Mouse (Mus musculus) leukemia stem cell, adult 10-12 weeks (primary cell): ENCODE measurements around the gene Shbg. TPM values are rescaled to one million over a fixed set of nuclear protein-coding genes. Genes with fewer than 3 reads are reported as not detected.

ENCODE experiments used
- polyA plus RNA-seq: library from polyadenylated mRNA; stranded (reverse); fragments of >175 nt; gene quantifications from 2 replicates; pipeline ENCODE4 v1.2.3, GENCODE M21; 2012; ENCODE audit warnings: low replicate concordance

The Shbg gene
- polyA plus RNA-seq = not detected in 2 replicates

GRCm38 (mm10) chr11:69617805-69618204, at the start of gene Shbg:
Gene Shbg, minus strand, starts transcription at chr11:69617905.

GRCm38 (mm10) chr11:69665961-69666664, 48.4 kb upstream of the Shbg start, which contains the start of gene Cd68:
Gene Cd68, minus strand, starts transcription at chr11:69666153.

GRCm38 (mm10) chr11:69662213-69662966, 44.7 kb upstream of the Shbg start, which contains the start of gene Mpdu1:
Gene Mpdu1, minus strand, starts transcription at chr11:69662642.

GRCm38 (mm10) chr11:69655264-69656064, 37.8 kb upstream of the Shbg start, which contains the start of gene Sox15:
Gene Sox15, plus strand, starts transcription at chr11:69655314.

GRCm38 (mm10) chr11:69632284-69633089, 14.8 kb upstream of the Shbg start, which contains the start of gene Fxr2:
Gene Fxr2, plus strand, starts transcription at chr11:69632990.

GRCm38 (mm10) chr11:69621571-69622268, 4.0 kb upstream of the Shbg start, which contains the start of gene Sat2:
Gene Sat2, plus strand, starts transcription at chr11:69622024.

GRCm38 (mm10) chr11:69605726-69606490, 11.8 kb downstream of the Shbg start, which contains the start of gene Atp1b2:
Gene Atp1b2, minus strand, starts transcription at chr11:69605942.

GRCm38 (mm10) chr11:69580091-69580514, 37.6 kb downstream of the Shbg start, which contains the start of the genes Wrap53 and Trp53:
Gene Wrap53, minus strand, starts transcription at chr11:69580255.
Gene Trp53, plus strand, starts transcription at chr11:69580359.

Other genes starting within 250 kb of the Shbg start
- gene Chd3, start 248.5 kb downstream of the Shbg start, polyA plus RNA-seq = 144 and 249 TPM in 2 replicates
- 59.8 and 78.6 TPM in 2 replicates for gene Naa38, start 222.4 kb downstream of the Shbg start, polyA plus RNA-seq
- gene Cyb5d1, start 222.3 kb downstream of the Shbg start, polyA plus RNA-seq = 1.7 and 8.7 TPM in 2 replicates
- 0.69 and 2.1 TPM in 2 replicates for gene Tmem88, start 219.7 kb downstream of the Shbg start, polyA plus RNA-seq
- 73.8 and 92.1 TPM in 2 replicates for gene Kdm6b, start 204.2 kb downstream of the Shbg start, polyA plus RNA-seq
- 0.02 and 0.19 TPM in 2 replicates for gene Dnah2, start 68.8 kb downstream of the Shbg start, polyA plus RNA-seq
- 1.6 and 2.7 TPM in 2 replicates for gene Efnb3, start 57.7 kb downstream of the Shbg start, polyA plus RNA-seq
- gene Wrap53, start 37.6 kb downstream of the Shbg start, polyA plus RNA-seq = 6.9 and 45.7 TPM in 2 replicates
- gene Trp53, start 37.5 kb downstream of the Shbg start, polyA plus RNA-seq = 119 and 129 TPM in 2 replicates
- gene Atp1b2, start 12.0 kb downstream of the Shbg start, polyA plus RNA-seq = 171 and 259 TPM in 2 replicates
- gene Sat2, start 4.1 kb upstream of the Shbg start, polyA plus RNA-seq = not detected in 2 replicates
- gene Fxr2, start 15.1 kb upstream of the Shbg start, polyA plus RNA-seq = 91.8 and 97.5 TPM in 2 replicates
- 0.44 TPM in 1 of 2 replicates, not detected in the other for gene Sox15, start 37.4 kb upstream of the Shbg start, polyA plus RNA-seq
- 24.1 and 29.9 TPM in 2 replicates for gene Mpdu1, start 44.7 kb upstream of the Shbg start, polyA plus RNA-seq
- 26.6 and 82.4 TPM in 2 replicates for gene Cd68, start 48.2 kb upstream of the Shbg start, polyA plus RNA-seq
- gene Eif4a1, start 54.5 kb upstream of the Shbg start, polyA plus RNA-seq = 226 and 408 TPM in 2 replicates
- 128 and 137 TPM in 2 replicates for gene Senp3, start 64.2 kb upstream of the Shbg start, polyA plus RNA-seq
- gene Tnfsf13, start 67.9 kb upstream of the Shbg start, polyA plus RNA-seq = 2.3 and 5.0 TPM in 2 replicates
- 9.0 and 9.7 TPM in 2 replicates for gene Tnfsf12, start 77.9 kb upstream of the Shbg start, polyA plus RNA-seq
- gene Tnfsfm13, start 78.2 kb upstream of the Shbg start, polyA plus RNA-seq = 6.6 and 8.1 TPM in 2 replicates
- gene Polr2a, start 140.7 kb upstream of the Shbg start, polyA plus RNA-seq = 92.9 and 194 TPM in 2 replicates
- gene Slc35g3, start 144.1 kb upstream of the Shbg start, polyA plus RNA-seq = not detected in 2 replicates
- gene Zbtb4, start 148.0 kb upstream of the Shbg start, polyA plus RNA-seq = 38.9 and 47.4 TPM in 2 replicates
- gene Chrnb1, start 178.0 kb upstream of the Shbg start, polyA plus RNA-seq = 0.18 and 0.20 TPM in 2 replicates
- 0.07 and 0.47 TPM in 2 replicates for gene Fgf11, start 184.0 kb upstream of the Shbg start, polyA plus RNA-seq
- not detected in 2 replicates for gene Tmem102, start 187.7 kb upstream of the Shbg start, polyA plus RNA-seq
- 0.07 TPM in 1 of 2 replicates, not detected in the other for gene Gm39566, start 197.4 kb upstream of the Shbg start, polyA plus RNA-seq
- gene Spem2, start 200.6 kb upstream of the Shbg start, polyA plus RNA-seq = not detected in 2 replicates
- gene Spem1, start 204.3 kb upstream of the Shbg start, polyA plus RNA-seq = not detected in 2 replicates
- gene Nlgn2, start 219.9 kb upstream of the Shbg start, polyA plus RNA-seq = 3.7 and 5.0 TPM in 2 replicates
- gene Tmem256, start 220.6 kb upstream of the Shbg start, polyA plus RNA-seq = 531 and 1,176 TPM in 2 replicates
- 64.9 and 78.2 TPM in 2 replicates for gene Plscr3, start 228.5 kb upstream of the Shbg start, polyA plus RNA-seq
- 2.0 and 2.3 TPM in 2 replicates for gene Tnk1, start 240.8 kb upstream of the Shbg start, polyA plus RNA-seq